7 mouse cellular contexts compared by ENCODE assay signal in the genomic region with DNA sequence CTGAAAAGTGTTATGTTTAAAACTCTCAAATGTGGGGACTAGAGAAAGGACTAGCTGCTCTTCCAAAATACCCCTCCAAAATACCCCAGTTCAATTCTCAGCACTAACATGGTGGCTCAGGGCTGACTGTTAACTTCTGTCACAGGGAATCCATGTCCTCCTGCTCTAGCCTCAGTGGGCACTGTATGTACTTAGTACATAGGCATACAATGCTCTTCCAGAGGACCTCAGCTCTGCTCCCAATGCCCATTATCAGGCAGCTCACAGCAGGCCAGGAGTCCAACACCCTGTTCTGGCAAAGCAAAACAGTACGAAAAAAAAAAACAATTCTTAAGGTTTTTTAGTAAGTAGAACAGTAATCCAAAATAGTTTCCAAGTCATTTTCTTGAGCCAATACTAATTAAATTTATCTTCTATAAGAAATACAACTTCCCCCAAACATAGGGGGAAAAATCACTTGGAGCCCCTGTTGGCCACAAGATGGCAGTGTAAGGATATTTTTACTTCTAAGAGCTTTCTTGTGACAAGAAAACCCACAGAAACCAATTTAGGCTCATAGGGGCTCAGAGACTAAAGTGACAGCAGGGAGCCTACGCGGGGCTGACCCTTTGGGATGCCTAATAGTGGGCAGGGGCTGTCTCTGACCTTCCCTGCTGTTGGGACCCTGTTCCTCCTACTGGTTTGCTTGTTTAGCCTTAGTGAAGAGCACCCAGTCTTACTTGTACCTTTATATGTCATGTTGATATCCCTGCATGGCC. TPM values are rescaled to one million over a fixed set of nuclear protein-coding genes. Genes with fewer than 3 reads are reported as not detected.
A peak's percentile ranks its signal among the peaks of the same experiment; 100 is the strongest.
DNase-seq lines count a peak whose midpoint lies in the region; ATAC-seq lines count a peak whose summit lies in the region.

No protein-coding gene starts in this region.

- 5% methylated on average over 3 of the region's 3 CpGs for WGBS in kidney, embryonic 16.5 days

- no peak overlapping the region for H3K4me2 ChIP-seq in kidney, embryonic 16.5 days (replicated peaks; ENCODE audit: low read depth, low read length)

- H3K27ac ChIP-seq in kidney, embryonic 16.5 days (ENCODE audit: low read length): no peak overlapping the region

- peak; percentile 23; the same call in 1 of the 2 replicates for ATAC-seq in kidney, embryonic 16.5 days (ENCODE audit: low FRiP score, low TSS enrichment)

- H3K4me1 ChIP-seq in kidney, embryonic 16.5 days (ENCODE audit: insufficient read depth, low read length): no peaks in the 10 kb centered on the region

- H3K4me3 ChIP-seq in kidney, embryonic 16.5 days (ENCODE audit: low read length): no peak overlapping the region

- DNase-seq in urinary bladder, postnatal 25 days (ENCODE audit: low spot score): peak; percentile 25
- DNase-seq in urinary bladder, adult 2 months (ENCODE audit: low spot score): no peak
- peak; percentile 28 for DNase-seq in cerebellum, adult 11-12 months
- peak; percentile 61 for DNase-seq in forelimb bud, embryonic 11.5 days (ENCODE audit: low read depth, low spot score)
- peak; percentile 53 for DNase-seq in lung, postnatal 25 days (ENCODE audit: low spot score)
- DNase-seq in right cerebral cortex, postnatal 4 days: peak; percentile 13

- H3K9ac ChIP-seq in kidney, embryonic 16.5 days (replicated peaks; ENCODE audit: low read length): no peak overlapping the region

- H3K9me3 ChIP-seq in kidney, embryonic 16.5 days (ENCODE audit: low read length): no peaks in the 10 kb centered on the region

- no peaks in the 10 kb centered on the region for H3K27me3 ChIP-seq in kidney, embryonic 16.5 days (ENCODE audit: insufficient read depth, low read length)

- H3K36me3 ChIP-seq in kidney, embryonic 16.5 days (ENCODE audit: insufficient read depth, low read length): no peaks in the 10 kb centered on the region

RNA-seq across cellular contexts. Expression of gene Ccnb1ip1, which starts 7.9 kb away (rescaled TPM):
- polyA plus RNA-seq in urinary bladder, adult 2 months (2012; rRNA removed): not detected in 2 replicates
- not detected in 2 replicates for polyA plus RNA-seq in kidney, embryonic 16.5 days (2015; fragmentation: Nextera tagmentation; extraction: Ambion mirVana)

RNA-seq across cellular contexts. Expression of gene Parp2, which starts 8.0 kb away (rescaled TPM):
- 55.8 and 64.0 TPM in 2 replicates for polyA plus RNA-seq in urinary bladder, adult 2 months (2012; rRNA removed)
- polyA plus RNA-seq in kidney, embryonic 16.5 days (2015; fragmentation: Nextera tagmentation; extraction: Ambion mirVana): 61.8 and 70.2 TPM in 2 replicates

RNA-seq across cellular contexts. Expression of gene Ttc5, which starts 14.4 kb away (rescaled TPM):
- polyA plus RNA-seq in urinary bladder, adult 2 months (2012; rRNA removed): 46.3 and 58.6 TPM in 2 replicates
- 80.8 and 83.9 TPM in 2 replicates for polyA plus RNA-seq in kidney, embryonic 16.5 days (2015; fragmentation: Nextera tagmentation; extraction: Ambion mirVana)

RNA-seq across cellular contexts. Expression of gene Olfr749, which starts 54.8 kb away (rescaled TPM):
- not detected in 2 replicates for polyA plus RNA-seq in urinary bladder, adult 2 months (2012; rRNA removed)
- polyA plus RNA-seq in kidney, embryonic 16.5 days (2015; fragmentation: Nextera tagmentation; extraction: Ambion mirVana): not detected in 2 replicates
